Mouse (Mus musculus): ENCODE results near the gene Prkcsh.

Prkcsh gene

GRCm38 (mm10) chr9:22047329-22047728 lies 44.7 kb downstream of the Prkcsh start:
- in situ Hi-C loops (cut with MboI; ENCODE audit: low sequenced_read_pairs): no loop called here

GRCm38 (mm10) chr9:22049315-22049714 lies 46.7 kb downstream of the Prkcsh start:
- in situ Hi-C loops (cut with MboI; ENCODE audit: low sequenced_read_pairs): no loop called here

- in situ Hi-C loops (cut with MboI; ENCODE audit: low sequenced_read_pairs): no loop called here
Observed at GRCm38 (mm10) chr9:22049721-22050270, 47.2 kb downstream of the Prkcsh start.

DNA sequence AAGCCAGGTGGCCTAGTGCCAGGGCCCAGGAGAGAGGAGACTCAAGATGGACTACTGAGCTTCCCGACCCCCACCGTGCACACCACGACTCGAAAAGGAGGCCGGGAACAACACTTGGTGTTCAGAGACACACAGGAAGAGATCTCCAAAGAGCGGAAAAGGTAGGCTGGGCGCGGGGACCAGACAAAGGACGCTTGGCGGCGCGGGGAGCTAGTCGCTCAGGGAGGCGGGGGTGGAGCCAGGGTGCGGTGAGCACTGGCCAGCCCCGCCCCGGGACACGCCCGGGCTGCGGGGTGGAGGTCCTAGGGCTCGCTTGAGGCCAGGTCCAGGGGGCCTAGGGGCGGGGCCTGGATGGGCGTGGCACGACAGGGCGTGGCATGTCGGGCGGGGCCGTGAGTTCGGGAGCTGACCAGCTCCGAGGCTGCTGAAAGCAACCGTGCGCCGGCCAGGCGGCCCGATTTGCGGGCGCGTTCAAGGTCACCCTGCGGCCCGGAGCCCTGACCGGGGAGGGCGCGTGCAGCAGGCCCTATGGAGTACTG lies 47.8 kb downstream of the Prkcsh start:
- in situ Hi-C loops (cut with MboI; ENCODE audit: low sequenced_read_pairs): no loop called here

DNA sequence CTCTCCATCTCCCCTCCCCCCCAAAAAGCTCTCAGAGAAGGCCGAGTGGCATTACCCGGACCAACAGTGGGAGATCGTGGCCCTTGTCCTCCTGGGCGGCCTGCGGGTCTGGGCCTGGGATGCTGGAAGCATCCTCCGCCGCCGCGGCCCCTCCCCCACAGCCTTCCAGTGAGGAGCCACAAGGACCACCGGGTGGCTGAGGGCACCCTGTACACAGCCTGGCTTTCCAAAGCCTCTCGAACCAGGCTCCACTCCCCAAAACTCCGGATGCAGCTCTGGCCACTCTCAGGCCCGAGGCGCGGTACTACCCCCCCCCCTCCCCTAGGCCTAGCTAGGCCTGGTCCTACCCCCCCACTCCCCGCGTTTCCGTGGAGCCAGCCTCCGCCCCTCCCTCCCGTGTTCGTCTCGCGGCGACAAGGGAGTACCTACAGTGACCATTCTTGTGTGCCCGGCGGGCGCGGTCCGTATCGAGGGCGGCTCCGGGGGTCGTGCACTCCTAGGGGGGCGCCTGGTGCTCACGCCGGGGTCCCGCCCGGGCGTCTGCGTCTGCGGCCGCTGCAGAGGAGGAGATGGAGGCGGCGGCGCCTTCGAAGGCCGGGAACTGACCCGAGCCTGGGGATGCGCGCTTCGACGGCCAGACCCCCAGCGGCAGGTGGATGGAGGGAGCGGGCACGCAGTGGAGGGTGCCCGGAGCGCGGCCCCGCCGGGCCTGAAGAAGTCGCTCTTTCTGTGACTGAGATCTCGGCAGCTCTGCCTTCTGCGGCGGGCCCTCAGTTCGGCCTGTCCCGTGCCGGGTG lies 48.8 kb downstream of the Prkcsh start:
- in situ Hi-C loops (cut with MboI; ENCODE audit: low sequenced_read_pairs): no loop called here

- in situ Hi-C loops (cut with MboI; ENCODE audit: low sequenced_read_pairs): no loop called here
Observed at GRCm38 (mm10) chr9:22051958-22052254, 49.3 kb downstream of the Prkcsh start, which contains the start of gene Elavl3. Elavl3 (minus strand) TSS chr9:22052023.

DNA sequence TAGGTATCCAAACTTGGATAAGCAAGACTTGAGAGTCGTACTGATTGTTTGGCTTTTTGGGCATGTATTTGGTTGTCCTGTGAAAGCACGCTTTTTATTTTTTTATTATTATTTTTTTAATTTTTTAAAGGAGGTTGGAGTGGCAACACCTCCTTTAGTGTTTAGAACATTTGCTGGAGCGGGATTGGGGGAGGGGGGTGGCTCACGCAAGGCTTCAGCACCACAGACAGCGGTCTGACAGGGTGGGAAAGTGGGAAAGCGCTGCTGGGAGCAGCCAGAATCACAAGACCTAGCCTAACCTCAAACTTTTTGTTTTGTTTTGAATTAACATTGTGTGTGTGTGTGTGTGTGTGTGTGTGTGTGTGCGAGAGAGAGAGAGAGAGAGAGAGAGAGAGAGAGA lies 51.1 kb downstream of the Prkcsh start:
- in situ Hi-C loops (cut with MboI; ENCODE audit: low sequenced_read_pairs): no loop called here

DNA sequence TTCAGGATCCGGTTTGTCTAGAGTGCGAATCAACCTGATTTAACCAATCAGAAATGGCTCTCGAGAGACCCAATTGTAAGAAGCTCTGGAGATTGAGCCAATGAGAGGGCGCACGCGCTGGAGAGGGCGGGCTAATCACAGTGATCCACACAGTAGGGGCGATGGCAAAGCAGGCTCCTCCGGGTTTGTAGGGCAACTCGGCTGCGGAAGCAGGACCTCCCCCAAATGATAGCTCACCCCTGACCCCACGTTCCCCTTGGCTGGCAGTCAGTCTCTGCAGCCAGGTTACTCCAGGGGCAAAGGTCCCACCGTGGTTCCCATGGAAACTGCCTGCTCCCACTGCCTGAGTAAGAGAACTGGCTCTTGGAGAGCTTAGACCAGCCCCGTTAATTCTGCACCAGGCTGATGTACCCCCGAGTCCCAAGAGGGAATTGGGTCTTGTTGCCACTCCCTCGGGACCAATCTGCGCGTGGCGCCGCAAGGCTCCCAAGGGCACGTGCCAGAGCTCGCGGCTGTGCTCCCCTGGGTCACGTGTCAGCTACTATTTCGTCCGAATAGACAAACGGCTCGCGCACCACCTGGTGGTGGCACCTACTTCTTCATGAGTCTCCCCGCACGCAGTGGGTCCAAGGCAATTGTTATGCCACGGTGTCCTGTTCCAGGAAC lies 51.9 kb downstream of the Prkcsh start:
- in situ Hi-C loops (cut with MboI; ENCODE audit: low sequenced_read_pairs): no loop called here

- in situ Hi-C loops (cut with MboI; ENCODE audit: low sequenced_read_pairs): no loop called here
Observed at GRCm38 (mm10) chr9:22055713-22056112, 53.1 kb downstream of the Prkcsh start.

- in situ Hi-C loops (cut with MboI; ENCODE audit: low sequenced_read_pairs): no loop called here
Observed at GRCm38 (mm10) chr9:22056303-22056910, 53.8 kb downstream of the Prkcsh start.

DNA sequence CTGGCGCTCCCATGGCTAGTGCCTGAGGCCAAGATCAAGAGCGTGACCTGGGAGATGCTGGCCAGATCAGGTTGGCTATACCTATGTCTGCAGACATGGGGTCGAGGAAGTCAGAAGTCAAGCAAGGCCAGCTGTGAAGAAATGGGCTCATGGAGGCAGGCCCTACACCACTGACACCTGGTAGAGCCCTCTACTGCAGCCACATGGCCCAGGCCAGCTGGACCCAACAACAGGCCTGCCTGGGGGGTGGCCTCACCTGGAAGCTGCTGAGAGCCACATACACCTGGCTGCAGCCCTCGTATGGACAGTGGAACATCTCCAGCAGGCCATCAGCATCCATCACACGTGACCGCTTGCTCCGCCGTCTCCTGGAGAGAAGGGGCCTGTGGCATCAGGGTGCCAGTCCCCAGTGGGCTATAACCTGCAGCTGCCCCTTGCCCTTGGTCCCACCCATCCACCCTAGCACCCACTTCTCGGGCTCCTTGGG lies 54.5 kb downstream of the Prkcsh start:
- in situ Hi-C loops (cut with MboI; ENCODE audit: low sequenced_read_pairs): no loop called here

DNA sequence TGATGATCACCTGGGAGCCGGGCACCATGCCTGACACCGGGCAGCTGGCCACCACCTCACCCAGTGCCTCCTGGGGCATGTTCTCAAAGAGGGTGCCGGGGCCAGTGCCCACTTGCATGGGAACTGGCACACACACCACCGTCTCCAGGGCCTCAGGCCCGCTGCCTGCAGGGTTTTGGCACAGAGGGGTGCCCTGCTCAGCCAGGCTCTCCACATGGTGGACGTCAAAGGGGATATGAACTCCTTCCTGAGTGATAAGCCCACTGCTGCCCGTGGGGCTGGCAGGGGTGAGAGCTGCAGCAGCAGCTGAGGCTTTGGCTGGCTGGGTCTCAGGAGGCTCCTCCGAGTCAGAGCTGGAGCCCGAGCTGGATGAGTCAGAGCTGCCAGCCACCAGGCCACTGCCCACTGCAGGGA lies 55.4 kb downstream of the Prkcsh start:
- in situ Hi-C loops (cut with MboI; ENCODE audit: low sequenced_read_pairs): no loop called here

- in situ Hi-C loops (cut with MboI; ENCODE audit: low sequenced_read_pairs): no loop called here
Observed at GRCm38 (mm10) chr9:22061339-22061738, 58.7 kb downstream of the Prkcsh start.
